Mouse (Mus musculus) heart, embryonic 10.5 days (tissue): Measurements from ENCODE around the gene Krtdap. TPM values are rescaled to one million over a fixed set of nuclear protein-coding genes. Genes with fewer than 3 reads are reported as not detected.

ENCODE experiments used
- DNase-seq: peaks from one replicate; pipeline ENCODE4 v3.0.0-alpha.2; 2017; ENCODE audit warnings: low spot score
- H3K27ac ChIP-seq: fragments of 300-500 bp; sonication (generic); 2 replicates; pipeline ENCODE4 v1.5.1; 2016; ENCODE audit warnings: mild to moderate bottlenecking
- H3K27me3 ChIP-seq: fragments of 300-500 bp; sonication (generic); 2 replicates; pipeline ENCODE4 v1.6.1; 2016; ENCODE audit warnings: mild to moderate bottlenecking; ENCODE audit not compliant: poor library complexity, insufficient read depth, severe bottlenecking
- H3K36me3 ChIP-seq: fragments of 300-500 bp; sonication (generic); 2 replicates; pipeline ENCODE4 v1.6.1; 2016; ENCODE audit warnings: mild to moderate bottlenecking, moderate library complexity
- H3K4me1 ChIP-seq: fragments of 300-500 bp; sonication (generic); 2 replicates; pipeline ENCODE4 v1.6.1; 2016; ENCODE audit warnings: mild to moderate bottlenecking
- H3K4me3 ChIP-seq: fragments of 300-500 bp; sonication (generic); 2 replicates; pipeline ENCODE4 v1.5.1; 2016; ENCODE audit warnings: mild to moderate bottlenecking, moderate library complexity
- H3K9me3 ChIP-seq: fragments of 300-500 bp; sonication (generic); 2 replicates; pipeline ENCODE4 v1.6.1; 2016; ENCODE audit warnings: mild to moderate bottlenecking, moderate library complexity
- WGBS: fragments of 180-500 bp; shearing (Covaris S2); methylation state at CpG from one replicate; pipeline ENCODE4 v1.1.7; 2016; 5-methylcytosine and 5-hydroxymethylcytosine counted together
- polyA plus RNA-seq: library from polyadenylated mRNA; unstranded; fragments of >200 nt; fragmentation: Nextera tagmentation; extraction: Ambion mirVana; gene quantifications from 2 replicates; pipeline ENCODE4 v1.2.1, GENCODE M21; 2016

Krtdap gene
- polyA plus RNA-seq, 1 experiment from 2014 or later = not detected

DNA sequence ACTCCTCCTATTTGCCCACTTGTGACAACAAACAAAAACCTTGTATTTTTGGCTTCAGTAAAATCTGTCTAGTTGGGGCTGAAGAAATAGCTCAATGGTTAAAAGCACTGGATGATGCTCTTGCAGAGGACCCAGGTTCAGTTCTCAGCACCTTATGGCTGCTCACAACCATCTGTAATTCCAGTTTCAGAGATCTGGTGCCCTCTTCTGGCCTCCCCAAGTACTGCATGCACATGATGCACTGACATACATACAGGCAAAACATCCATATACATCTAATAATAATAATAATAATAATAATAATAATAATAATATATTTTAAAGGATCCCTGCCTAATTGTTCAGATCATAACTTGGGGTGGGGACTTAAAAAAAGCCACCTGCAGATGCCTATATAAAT lies 13.0 kb downstream of the Krtdap start:
- DNase-seq = no peak
- peaks cover 5% of the 10 kb centered on the region for H3K9me3 ChIP-seq
- no peak overlapping the region for H3K4me3 ChIP-seq
- no peaks in the 10 kb centered on the region for H3K27me3 ChIP-seq
- no peak overlapping the region for H3K27ac ChIP-seq
- no peaks in the 10 kb centered on the region for H3K36me3 ChIP-seq
- H3K4me1 ChIP-seq = 0 out of 2 replicates have a peak, but pooled peaks cover 4% of the 10 kb centered on the region

DNA sequence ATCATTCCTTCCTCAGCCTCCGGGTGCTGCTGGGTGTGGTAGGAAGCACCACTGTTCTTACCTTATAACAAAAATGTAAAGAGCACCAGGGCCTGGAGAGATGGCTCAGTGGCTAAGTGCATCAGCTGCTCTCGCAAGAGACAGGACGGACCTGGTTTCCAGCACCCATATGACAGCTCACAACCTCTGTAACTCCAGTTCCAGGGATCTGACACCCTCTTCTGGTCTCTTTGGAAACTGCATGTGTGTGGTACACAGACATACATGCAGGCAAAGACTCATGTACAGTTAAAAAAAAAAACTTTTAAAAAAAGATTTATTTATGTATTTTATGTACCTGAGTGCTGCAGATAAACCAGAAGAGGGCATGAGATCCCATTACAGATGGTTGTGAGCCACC lies 15.6 kb downstream of the Krtdap start:
- Histone ChIP-seq H3K9me3 (peaks cover 5% of the 10 kb centered on the region), H3K4me1 (0 out of 2 replicates have a peak, but pooled peaks cover 4% of the 10 kb centered on the region), H3K4me3 (no peak overlapping the region), H3K36me3 (no peaks in the 10 kb centered on the region), H3K27ac (no peak overlapping the region), H3K27me3 (no peaks in the 10 kb centered on the region)
- DNase-seq = no peak
- 89% methylated on average over 3 of the region's 3 CpGs for WGBS

DNA sequence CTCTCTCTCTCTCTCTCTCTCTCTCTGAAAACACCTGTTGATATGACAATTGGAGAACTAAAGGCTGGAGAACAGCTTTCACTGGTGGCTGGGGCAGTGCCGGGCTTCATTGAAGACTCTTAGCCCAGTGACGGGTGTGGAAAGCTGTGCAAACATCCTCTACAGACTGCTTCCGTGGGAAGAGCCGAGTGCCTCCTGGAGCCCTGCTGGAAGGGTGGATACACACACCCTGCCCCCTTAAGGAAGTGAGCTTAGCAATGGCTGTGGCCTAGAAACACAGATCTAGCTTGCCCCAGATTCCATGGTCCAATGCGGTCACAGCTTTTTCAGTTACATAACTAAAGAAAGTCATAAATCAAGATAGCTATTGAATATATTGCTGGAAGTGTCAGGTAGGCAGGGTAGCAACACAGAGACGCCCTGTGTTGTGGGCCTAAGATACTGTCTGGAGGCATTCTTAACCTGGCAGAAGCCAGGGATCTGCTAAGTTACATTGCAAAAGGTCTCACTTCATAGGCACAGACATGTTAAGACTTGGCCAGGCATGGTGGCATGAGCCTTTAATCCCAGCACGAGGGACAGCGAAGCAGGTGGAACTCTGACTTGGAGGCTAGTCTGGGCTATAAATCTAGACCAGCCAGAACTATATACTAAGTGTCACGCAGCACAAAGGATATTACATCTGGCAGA lies 16.5 kb downstream of the Krtdap start:
- no peaks in the 10 kb centered on the region for H3K36me3 ChIP-seq
- H3K27me3 ChIP-seq = no peaks in the 10 kb centered on the region
- no peak for DNase-seq
- H3K27ac ChIP-seq = no peak overlapping the region
- no peaks in the 10 kb centered on the region for H3K4me1 ChIP-seq
- no peak overlapping the region for H3K4me3 ChIP-seq
- H3K9me3 ChIP-seq = peaks cover 5% of the 10 kb centered on the region
- WGBS = 74% methylated on average over 9 of the region's 9 CpGs

DNA sequence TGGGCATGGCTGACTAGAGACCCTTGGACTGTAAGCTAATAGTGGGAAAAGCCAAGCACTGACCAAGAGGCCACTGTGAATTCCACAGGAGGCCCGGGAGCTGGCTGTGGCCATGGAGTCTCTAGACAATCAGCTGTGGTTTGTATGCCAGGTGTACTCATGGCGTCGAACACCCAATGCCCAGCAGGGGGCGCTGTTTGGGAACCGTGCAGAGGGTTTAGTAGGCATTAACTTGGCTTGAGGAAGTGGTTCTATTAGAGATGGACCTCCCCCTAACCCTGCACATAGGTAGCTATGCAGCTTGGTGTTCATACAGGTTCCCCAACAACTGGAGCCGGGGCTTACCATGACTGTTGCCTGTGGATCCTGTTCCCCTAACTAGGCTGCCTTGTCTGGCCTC lies 18.2 kb downstream of the Krtdap start:
- H3K9me3 ChIP-seq = 0 out of 2 replicates have a peak, but pooled peaks cover 3% of the 10 kb centered on the region
- H3K27me3 ChIP-seq = no peaks in the 10 kb centered on the region
- 43% methylated on average over 6 of the region's 6 CpGs for WGBS
- no peaks in the 10 kb centered on the region for H3K4me1 ChIP-seq
- no peak overlapping the region for H3K4me3 ChIP-seq
- no peaks in the 10 kb centered on the region for H3K36me3 ChIP-seq
- DNase-seq = no peak
- H3K27ac ChIP-seq = no peak overlapping the region

DNA sequence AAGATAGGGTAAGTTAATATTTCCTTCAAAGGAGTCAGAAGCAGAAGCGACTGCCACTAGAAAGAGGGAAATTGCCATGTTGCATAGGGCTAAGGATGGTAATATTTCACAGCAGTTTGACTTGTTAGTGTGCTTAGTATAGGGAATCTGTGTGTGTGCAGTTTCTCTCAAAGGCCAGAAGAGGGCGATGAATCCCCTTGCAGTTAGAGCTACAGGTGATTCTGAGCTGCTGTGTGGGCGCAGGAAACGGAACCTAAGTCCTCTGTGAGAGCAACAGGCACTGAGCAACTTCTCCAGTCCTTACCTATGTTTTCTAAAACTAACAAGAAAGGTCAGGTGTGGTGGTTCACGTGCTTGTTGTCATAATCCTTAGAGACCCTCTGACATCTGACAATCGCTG lies 22.6 kb downstream of the Krtdap start:
- H3K36me3 ChIP-seq = no peaks in the 10 kb centered on the region
- H3K27me3 ChIP-seq = no peaks in the 10 kb centered on the region
- H3K4me3 ChIP-seq = no peak overlapping the region
- H3K9me3 ChIP-seq = 0 out of 2 replicates have a peak, but pooled peaks cover 3% of the 10 kb centered on the region
- peaks cover 9% of the 10 kb centered on the region; the same call in 1 of the 2 replicates for H3K4me1 ChIP-seq
- WGBS = 44% methylated on average over 6 of the region's 6 CpGs
- no peak for DNase-seq
- no peak overlapping the region for H3K27ac ChIP-seq

DNA sequence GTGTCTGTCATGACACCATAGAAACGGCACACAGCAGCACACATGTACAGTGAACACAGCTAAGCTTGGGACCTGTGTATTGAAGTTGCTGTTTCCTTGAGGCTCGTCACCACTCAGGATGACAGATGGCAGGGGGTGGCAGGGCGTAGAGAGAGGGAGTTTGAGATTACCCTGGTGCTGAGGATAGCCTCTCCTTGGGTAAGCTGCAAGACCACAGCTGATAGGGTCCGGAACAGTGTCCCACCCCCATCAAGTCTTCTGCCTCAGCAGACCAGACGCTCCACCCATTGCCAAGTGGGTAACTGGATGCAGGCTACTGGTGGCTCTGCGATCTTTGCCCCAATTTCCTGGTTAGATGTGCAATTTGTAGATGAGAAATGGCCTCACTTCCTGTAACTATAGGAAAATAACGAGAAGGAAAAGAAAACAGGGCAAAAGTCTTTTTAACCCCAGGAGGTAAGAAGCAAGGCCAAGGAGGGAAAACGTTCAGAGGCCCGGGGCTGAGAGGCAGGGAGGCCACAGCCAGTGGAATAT lies 24.1 kb downstream of the Krtdap start:
- no peaks in the 10 kb centered on the region for H3K36me3 ChIP-seq
- 0 out of 2 replicates have a peak, but pooled peaks cover 3% of the 10 kb centered on the region for H3K9me3 ChIP-seq
- no peaks in the 10 kb centered on the region for H3K27me3 ChIP-seq
- no peak for DNase-seq
- H3K4me3 ChIP-seq = no peak overlapping the region
- H3K4me1 ChIP-seq = peaks cover 9% of the 10 kb centered on the region; the same call in 1 of the 2 replicates
- H3K27ac ChIP-seq = 0 out of 2 replicates have a peak overlapping the region, but pooled peaks have one; percentile 36
- WGBS = 51% methylated on average over 9 of the region's 9 CpGs

DNA sequence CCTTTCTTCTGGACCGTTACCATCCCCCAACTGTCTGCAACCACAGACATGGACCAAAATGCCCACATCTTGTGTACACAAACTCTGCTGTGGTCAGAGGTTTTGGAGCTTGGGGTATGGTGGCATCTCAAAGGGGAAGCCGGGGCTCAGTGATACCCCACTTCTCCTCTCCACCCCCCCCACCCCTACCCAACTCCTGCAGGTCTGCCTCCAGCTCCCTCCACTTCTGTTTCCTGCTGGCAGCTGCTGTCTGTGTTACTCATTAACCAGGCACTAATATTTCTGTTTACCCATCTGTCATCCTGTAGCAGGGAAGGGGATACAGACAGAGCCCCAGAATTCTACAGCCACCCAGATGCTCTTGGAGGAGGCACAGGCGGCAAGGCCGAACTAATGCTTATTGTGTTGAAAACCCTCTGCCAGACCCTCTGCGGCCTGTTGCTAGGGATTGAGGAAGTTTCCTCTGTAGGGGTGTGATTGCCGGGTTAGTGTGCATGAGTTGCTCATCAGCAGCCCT lies 24.7 kb downstream of the Krtdap start:
- Histone ChIP-seq H3K36me3 (no peaks in the 10 kb centered on the region), H3K27me3 (no peaks in the 10 kb centered on the region), H3K27ac (0 out of 2 replicates have a peak overlapping the region, but pooled peaks have one; percentile 36), H3K4me1 (peaks cover 9% of the 10 kb centered on the region; the same call in 1 of the 2 replicates), H3K9me3 (0 out of 2 replicates have a peak, but pooled peaks cover 3% of the 10 kb centered on the region), H3K4me3 (no peak overlapping the region)
- DNase-seq = no peak
- WGBS = 78% methylated on average over 6 of the region's 6 CpGs

DNA sequence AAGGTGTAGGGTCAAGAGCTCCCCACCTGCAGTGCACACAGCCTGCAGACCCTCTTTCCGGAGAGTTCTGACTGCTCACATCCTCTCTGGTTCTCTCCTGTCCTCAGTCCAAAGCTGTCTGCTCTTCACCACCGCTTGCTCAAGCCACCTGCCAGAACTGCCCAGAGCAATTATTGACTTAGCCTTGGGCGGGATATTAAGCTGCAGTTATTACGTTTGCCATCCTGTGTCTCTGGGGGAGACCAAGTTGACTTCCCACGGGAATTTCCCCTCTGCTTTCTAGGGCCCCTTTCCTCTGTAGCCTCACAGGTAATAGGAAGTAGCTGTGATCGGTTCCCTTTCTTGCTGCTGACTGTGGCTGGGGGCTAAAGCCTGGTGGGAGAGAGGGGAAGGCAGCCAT lies 32.4 kb downstream of the Krtdap start:
- peaks cover 19% of the 10 kb centered on the region; the same call in 1 of the 2 replicates for H3K27me3 ChIP-seq
- no peaks in the 10 kb centered on the region for H3K36me3 ChIP-seq
- H3K9me3 ChIP-seq = no peaks in the 10 kb centered on the region
- 0 out of 2 replicates have a peak, but pooled peaks cover 6% of the 10 kb centered on the region for H3K4me1 ChIP-seq
- no peak overlapping the region for H3K27ac ChIP-seq
- no peak overlapping the region for H3K4me3 ChIP-seq
- WGBS = 75% methylated on average over 6 of the region's 6 CpGs
- DNase-seq = no peak

DNA sequence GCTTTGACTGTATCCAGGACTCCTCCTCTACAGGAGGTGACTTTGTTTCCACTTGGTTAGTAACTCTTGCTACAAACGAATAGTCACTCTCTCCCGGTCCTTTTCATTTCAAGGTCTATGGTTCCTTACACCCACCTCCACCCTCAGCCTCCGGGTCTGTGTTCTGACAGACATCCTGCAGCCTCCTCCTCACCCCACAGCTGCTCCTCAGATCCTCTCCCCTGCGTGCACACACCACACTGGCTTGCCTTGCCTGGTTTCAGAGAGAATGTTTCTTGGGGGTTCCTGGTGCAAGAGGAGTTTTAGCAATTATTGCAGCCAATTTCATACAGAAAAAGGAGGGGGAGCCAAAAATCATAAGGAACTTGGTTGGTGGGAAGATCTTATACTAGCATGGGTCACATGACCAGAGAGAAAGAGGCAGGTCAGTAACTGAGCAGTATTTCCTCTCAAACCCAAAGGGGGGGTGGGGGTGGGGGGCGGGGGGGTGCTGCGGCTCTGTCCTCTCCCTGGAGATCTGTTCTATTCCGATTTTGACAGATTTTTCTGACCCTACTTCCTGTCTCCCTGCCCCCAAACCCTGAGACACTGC lies 33.3 kb downstream of the Krtdap start:
- Histone ChIP-seq H3K4me3 (no peak overlapping the region), H3K4me1 (0 out of 2 replicates have a peak, but pooled peaks cover 6% of the 10 kb centered on the region), H3K27ac (no peak overlapping the region), H3K36me3 (no peaks in the 10 kb centered on the region), H3K9me3 (no peaks in the 10 kb centered on the region), H3K27me3 (peaks cover 19% of the 10 kb centered on the region; the same call in 1 of the 2 replicates)
- WGBS = 57% methylated on average over 7 of the region's 7 CpGs
- no peak for DNase-seq

DNA sequence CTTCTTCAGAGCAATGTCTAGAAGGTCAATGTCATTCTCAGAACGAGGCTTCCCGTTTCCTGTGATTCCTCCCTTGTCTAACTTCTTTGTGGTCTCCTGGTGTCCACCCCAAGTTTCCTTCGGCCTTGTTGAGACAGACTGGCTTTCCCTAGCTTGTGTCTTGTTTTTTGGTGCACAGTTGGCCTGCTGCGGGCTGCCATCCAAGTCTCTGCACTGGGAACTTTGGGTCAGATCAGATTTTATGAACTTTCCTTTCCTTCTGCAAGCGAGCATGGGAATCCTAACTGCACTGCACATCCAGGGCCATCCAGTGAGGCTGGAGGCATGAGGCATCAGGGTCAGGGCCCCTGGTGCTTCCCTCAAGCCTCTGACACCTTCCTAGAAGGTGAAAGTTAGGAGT lies 33.8 kb downstream of the Krtdap start:
- Histone ChIP-seq H3K4me1 (0 out of 2 replicates have a peak, but pooled peaks cover 6% of the 10 kb centered on the region), H3K27me3 (peaks cover 19% of the 10 kb centered on the region; the same call in 1 of the 2 replicates), H3K4me3 (no peak overlapping the region), H3K27ac (no peak overlapping the region), H3K9me3 (no peaks in the 10 kb centered on the region), H3K36me3 (no peaks in the 10 kb centered on the region)
- DNase-seq = no peak
- WGBS = 66% methylated on average over 5 of the region's 5 CpGs

DNA sequence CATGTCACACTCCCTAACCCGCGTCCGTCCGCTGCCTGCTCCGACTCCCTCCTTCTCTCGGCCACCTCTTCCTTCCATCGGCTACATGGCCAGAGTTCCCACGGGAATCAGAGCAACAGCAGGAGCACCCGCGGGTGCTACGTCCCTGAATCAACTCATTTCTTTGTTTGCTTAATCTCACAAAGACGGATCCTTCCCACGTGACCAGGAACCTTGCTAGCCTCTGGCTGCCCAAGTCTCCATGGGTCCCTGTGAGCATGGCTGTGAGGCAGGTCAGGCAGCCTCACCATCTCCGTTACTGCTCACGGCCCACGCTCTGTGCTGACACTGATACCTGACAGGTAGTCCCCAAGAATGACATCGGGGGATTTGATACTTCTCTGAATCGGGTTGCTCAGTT lies 36.0 kb downstream of the Krtdap start, which contains the start of gene Ffar2:
Ffar2 (minus strand) TSS at position 101 of the 400 bp plus-strand sequence.
- Histone ChIP-seq H3K27me3 (peaks cover 19% of the 10 kb centered on the region; the same call in 1 of the 2 replicates), H3K27ac (no peak within 1 kb of the TSS), H3K9me3 (no peaks in the 10 kb centered on the region), H3K4me3 (no peak within 1 kb of the TSS), H3K4me1 (0 out of 2 replicates have a peak, but pooled peaks cover 6% of the 10 kb centered on the region), H3K36me3 (no peaks in the 10 kb centered on the region)
- WGBS = 85% methylated on average over 18 of the region's 18 CpGs
- no peak for DNase-seq

DNA sequence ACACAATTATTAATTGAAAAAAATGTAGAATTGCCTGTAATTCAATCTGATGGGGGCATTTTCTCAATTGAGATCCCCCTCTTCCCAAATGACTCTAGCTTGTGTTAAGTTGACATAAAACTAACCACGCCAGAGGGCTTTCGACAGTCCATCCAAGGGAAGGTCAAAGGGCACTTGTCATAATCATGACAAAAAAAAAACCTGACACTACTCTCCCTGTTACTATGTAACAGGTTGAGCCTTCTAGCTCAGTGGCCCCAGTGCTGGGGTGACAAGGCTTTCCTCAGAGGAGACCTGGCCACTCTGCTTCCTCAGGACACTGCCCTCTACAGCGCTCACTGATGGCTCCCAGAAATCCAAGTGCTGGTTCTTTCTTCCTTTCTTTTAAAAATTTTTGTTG lies 36.6 kb downstream of the Krtdap start:
- peaks cover 16% of the 10 kb centered on the region; the same call in 1 of the 2 replicates for H3K27me3 ChIP-seq
- H3K4me3 ChIP-seq = no peak overlapping the region
- no peak overlapping the region for H3K27ac ChIP-seq
- H3K9me3 ChIP-seq = no peaks in the 10 kb centered on the region
- 0 out of 2 replicates have a peak, but pooled peaks cover 6% of the 10 kb centered on the region for H3K4me1 ChIP-seq
- H3K36me3 ChIP-seq = no peaks in the 10 kb centered on the region
- no peak for DNase-seq
- 80% methylated on average over 3 of the region's 3 CpGs for WGBS

DNA sequence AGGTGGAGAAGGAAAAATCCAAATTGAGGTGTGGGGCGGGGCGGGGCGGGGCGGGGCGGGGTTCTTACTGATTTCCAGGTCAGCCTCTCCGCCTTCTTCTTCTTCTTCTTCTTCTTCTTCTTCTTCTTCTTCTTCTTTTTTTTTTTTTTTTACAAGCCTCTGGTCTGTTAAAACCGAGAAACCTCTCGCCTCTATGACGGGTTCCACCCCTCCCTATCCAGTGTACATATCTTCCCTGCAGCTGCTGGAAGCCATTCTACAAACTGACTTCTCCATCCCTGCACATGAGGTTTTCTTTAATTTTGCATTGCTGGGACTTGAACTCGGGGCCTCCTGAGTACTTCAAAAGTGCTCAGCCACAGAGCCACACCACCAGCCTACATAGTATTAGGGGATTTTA lies 39.0 kb downstream of the Krtdap start:
- H3K4me3 ChIP-seq = no peak overlapping the region
- no peaks in the 10 kb centered on the region for H3K36me3 ChIP-seq
- no peak for DNase-seq
- no peaks in the 10 kb centered on the region for H3K27me3 ChIP-seq
- H3K4me1 ChIP-seq = 0 out of 2 replicates have a peak, but pooled peaks cover under 1% of the 10 kb centered on the region
- H3K9me3 ChIP-seq = no peaks in the 10 kb centered on the region
- no peak overlapping the region for H3K27ac ChIP-seq
- WGBS = 82% methylated on average over 9 of the region's 10 CpGs
